Mouse (Mus musculus): ENCODE data around the gene Cdk11b. TPM values are rescaled to one million over a fixed set of nuclear protein-coding genes. Genes with fewer than 3 reads are reported as not detected.
A peak's percentile ranks its signal among the peaks of the same experiment; 100 is the strongest.

Gene Cdk11b
- total and polyA plus RNA-seq, 3 experiments, result 56.6 to 249 (median 113) TPM

DNA sequence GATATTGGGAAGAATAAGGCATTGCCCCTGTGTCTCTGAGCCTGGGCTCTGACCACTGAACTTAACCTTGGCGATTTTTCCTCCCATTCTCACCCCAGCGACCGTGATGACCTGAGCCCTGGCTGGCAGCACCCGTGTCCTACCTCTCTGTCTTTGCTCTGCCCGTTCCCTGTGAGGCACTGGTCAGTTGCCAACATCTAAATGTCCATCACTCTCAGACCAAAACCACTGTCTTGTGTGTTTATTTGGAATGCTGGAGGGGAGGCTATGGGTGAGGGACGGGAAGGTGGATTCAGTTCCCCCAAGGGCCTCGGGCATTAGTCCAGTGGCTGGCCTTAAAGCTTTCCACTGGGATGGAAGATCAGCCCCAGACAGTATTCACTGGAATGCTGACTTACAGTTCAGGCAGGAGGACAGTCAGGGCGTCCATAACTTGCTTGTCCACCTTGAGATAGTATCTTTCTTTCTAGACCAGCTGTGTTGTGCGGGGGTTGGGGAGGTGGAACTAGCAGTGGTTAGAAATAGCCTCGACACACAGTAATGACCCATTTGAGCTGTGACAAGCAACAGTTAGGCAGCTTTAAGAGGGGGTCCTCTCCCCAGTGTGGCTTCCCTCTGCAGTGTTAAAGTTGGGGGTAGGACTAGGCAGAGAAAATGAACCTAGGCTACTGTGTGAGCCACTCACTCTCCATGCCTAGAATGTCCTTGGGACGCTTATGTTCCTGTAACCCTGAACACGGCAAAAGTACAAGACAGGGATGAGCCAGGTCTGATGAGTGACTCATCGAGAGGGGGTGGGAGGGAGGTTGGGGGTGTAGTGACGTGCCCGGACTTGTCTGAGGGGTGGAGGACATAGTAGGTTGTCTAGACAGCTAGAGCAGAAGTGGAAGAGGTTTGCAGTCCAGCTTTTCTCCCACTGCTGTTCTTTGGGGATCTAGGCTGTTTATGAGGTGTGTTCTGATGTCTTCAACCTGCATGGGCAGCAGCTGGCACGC, 71.9 kb downstream of the Cdk11b start:
- H3K27ac ChIP-seq (ENCODE audit: control insufficient read depth, low read depth, low read length), result no peak overlapping the region
- TF ChIP-seq USF1 (IDR thresholded peaks at IDR 0.05; ENCODE audit: low read depth, low read length) (no peak), JUND (IDR thresholded peaks at IDR 0.05; ENCODE audit: low read depth, low read length) (no peak), MAFK (IDR thresholded peaks at IDR 0.05; ENCODE audit: borderline replicate concordance, low read depth, low read length) (no peak), GATA1 (IDR thresholded peaks at IDR 0.05; ENCODE audit: low read depth, low read length) (no peak), ZC3H11A (IDR thresholded peaks at IDR 0.05; ENCODE audit: low read depth, low read length) (no peak), NELFE (IDR thresholded peaks at IDR 0.05; ENCODE audit: low read depth, low read length) (no peak), MXI1 (IDR thresholded peaks at IDR 0.05; ENCODE audit: low read depth, low read length) (no peak)
- peaks cover 0 to 5% of the 10 kb centered on the region in 2 experiments; a peak in 2 of 4 replicates for H3K27me3 ChIP-seq (ENCODE audit: control insufficient read depth in 1 of 2, insufficient read depth in 2 of 2, low read length in 2 of 2)
- H3K9me3 ChIP-seq (replicated peaks; ENCODE audit: insufficient read depth, low read length), result no peaks in the 10 kb centered on the region
- H3K79me2 ChIP-seq (ENCODE audit: control insufficient read depth, insufficient read depth, low read length, poor library complexity), result no peaks in the 10 kb centered on the region; the same call in 1 of the 2 replicates
- no peak overlapping the region for H3K9ac ChIP-seq (ENCODE audit: control insufficient read depth, low read depth, low read length, poor library complexity, severe bottlenecking)
- peaks cover 0 to 9% of the 10 kb centered on the region in 2 experiments; a peak in 1 of 4 replicates for H3K4me1 ChIP-seq (ENCODE audit: control insufficient read depth in 1 of 2, insufficient read depth in 2 of 2, low read length in 2 of 2)
- H3K36me3 ChIP-seq (ENCODE audit: control insufficient read depth in 1 of 2, insufficient read depth in 2 of 2, low read length in 2 of 2), result peaks cover 0 to 2% of the 10 kb centered on the region in 2 experiments; a peak in 1 of 4 replicates
- peak; percentile 41 for DNase-seq (ENCODE audit: low read depth, low spot score)
- H3K4me3 ChIP-seq (ENCODE audit: control insufficient read depth in 1 of 2, insufficient read depth in 1 of 2, low read depth in 2 of 2, low read length in 2 of 2), result no peak overlapping the region

Other genes starting within 250 kb of the Cdk11b start
- 0.42 and 0.50 TPM in 2 replicates for gene Gabrd, start 226.7 kb upstream of the Cdk11b start, total RNA-seq (2012; rRNA removed)
- 1 to 10 TPM in 1 of 2 experiments, not detected in 1; 1.1 TPM for gene Gabrd, start 226.7 kb upstream of the Cdk11b start, polyA plus RNA-seq (2012; ENCODE audit: insufficient read depth in 1 of 2, insufficient read length in 2 of 2, low read depth in 1 of 2, low replicate concordance in 2 of 2, missing spikeins in 1 of 2)
- 0.33 and 0.39 TPM in 2 replicates for gene Cfap74, start 215.7 kb upstream of the Cdk11b start, total RNA-seq (2012; rRNA removed)
- 1 to 10 TPM in 1 of 2 experiments, not detected in 1; 1.0 TPM for gene Cfap74, start 215.7 kb upstream of the Cdk11b start, polyA plus RNA-seq (2012; ENCODE audit: insufficient read depth in 1 of 2, insufficient read length in 2 of 2, low read depth in 1 of 2, low replicate concordance in 2 of 2, missing spikeins in 1 of 2)
- gene Tmem52, start 155.7 kb upstream of the Cdk11b start, total RNA-seq (2012; rRNA removed), result not detected in 2 replicates
- not detected for gene Tmem52, start 155.7 kb upstream of the Cdk11b start, polyA plus RNA-seq (2012; ENCODE audit: insufficient read depth in 1 of 2, insufficient read length in 2 of 2, low read depth in 1 of 2, low replicate concordance in 2 of 2, missing spikeins in 1 of 2)
- gene Gnb1, start 133.5 kb upstream of the Cdk11b start, total RNA-seq (2012; rRNA removed), result 78.1 and 94.7 TPM in 2 replicates
- 100 to 1,000 TPM in 1 of 2 experiments, not detected in 1; 489 TPM for gene Gnb1, start 133.5 kb upstream of the Cdk11b start, polyA plus RNA-seq (2012; ENCODE audit: insufficient read depth in 1 of 2, insufficient read length in 2 of 2, low read depth in 1 of 2, low replicate concordance in 2 of 2, missing spikeins in 1 of 2)
- 141 and 151 TPM in 2 replicates for gene Nadk, start 62.5 kb upstream of the Cdk11b start, total RNA-seq (2012; rRNA removed)
- gene Nadk, start 62.5 kb upstream of the Cdk11b start, polyA plus RNA-seq (2012; ENCODE audit: insufficient read depth in 1 of 2, insufficient read length in 2 of 2, low read depth in 1 of 2, low replicate concordance in 2 of 2, missing spikeins in 1 of 2), result 100 to 1,000 TPM in 1 of 2 experiments, 10 to 100 TPM in 1; 53.2 to 258 TPM
- gene Slc35e2, start 23.4 kb upstream of the Cdk11b start, total RNA-seq (2012; rRNA removed), result 9.0 and 9.9 TPM in 2 replicates
- 1 to 10 TPM in 1 of 2 experiments, not detected in 1; 6.4 TPM for gene Slc35e2, start 23.4 kb upstream of the Cdk11b start, polyA plus RNA-seq (2012; ENCODE audit: insufficient read depth in 1 of 2, insufficient read length in 2 of 2, low read depth in 1 of 2, low replicate concordance in 2 of 2, missing spikeins in 1 of 2)
- gene Gm10563, start 20.6 kb downstream of the Cdk11b start, total RNA-seq (2012; rRNA removed), result not detected in 2 replicates
- gene Gm10563, start 20.6 kb downstream of the Cdk11b start, polyA plus RNA-seq (2012; ENCODE audit: insufficient read depth in 1 of 2, insufficient read length in 2 of 2, low read depth in 1 of 2, low replicate concordance in 2 of 2, missing spikeins in 1 of 2), result not detected
- gene Mmp23, start 28.5 kb downstream of the Cdk11b start, total RNA-seq (2012; rRNA removed), result 1.6 and 1.8 TPM in 2 replicates
- 1 to 10 TPM in 1 of 2 experiments, not detected in 1; 2.4 TPM for gene Mmp23, start 28.5 kb downstream of the Cdk11b start, polyA plus RNA-seq (2012; ENCODE audit: insufficient read depth in 1 of 2, insufficient read length in 2 of 2, low read depth in 1 of 2, low replicate concordance in 2 of 2, missing spikeins in 1 of 2)
- gene Mib2, start 44.3 kb downstream of the Cdk11b start, total RNA-seq (2012; rRNA removed), result 21.4 and 27.7 TPM in 2 replicates
- gene Mib2, start 44.3 kb downstream of the Cdk11b start, polyA plus RNA-seq (2012; ENCODE audit: insufficient read depth in 1 of 2, insufficient read length in 2 of 2, low read depth in 1 of 2, low replicate concordance in 2 of 2, missing spikeins in 1 of 2), result 10 to 100 TPM in 1 of 2 experiments, not detected in 1; 38.3 TPM
- gene Fndc10, start 69.5 kb downstream of the Cdk11b start, total RNA-seq (2012; rRNA removed), result 1.1 and 2.6 TPM in 2 replicates
- gene Fndc10, start 69.5 kb downstream of the Cdk11b start, polyA plus RNA-seq (2012; ENCODE audit: insufficient read depth in 1 of 2, insufficient read length in 2 of 2, low read depth in 1 of 2, low replicate concordance in 2 of 2, missing spikeins in 1 of 2), result 1 to 10 TPM in 1 of 2 experiments, not detected in 1; 5.9 TPM
- 160 and 170 TPM in 2 replicates for gene Ssu72, start 79.9 kb downstream of the Cdk11b start, total RNA-seq (2012; rRNA removed)
- gene Ssu72, start 79.9 kb downstream of the Cdk11b start, polyA plus RNA-seq (2012; ENCODE audit: insufficient read depth in 1 of 2, insufficient read length in 2 of 2, low read depth in 1 of 2, low replicate concordance in 2 of 2, missing spikeins in 1 of 2), result 100 to 1,000 TPM; 140 to 267 TPM
- 0.13 and 0.27 TPM in 2 replicates for gene Tmem240, start 109.9 kb downstream of the Cdk11b start, total RNA-seq (2012; rRNA removed)
- gene Tmem240, start 109.9 kb downstream of the Cdk11b start, polyA plus RNA-seq (2012; ENCODE audit: insufficient read depth in 1 of 2, insufficient read length in 2 of 2, low read depth in 1 of 2, low replicate concordance in 2 of 2, missing spikeins in 1 of 2), result under 1 TPM in 1 of 2 experiments, not detected in 1; 0.33 TPM
- gene Atad3a, start 136.2 kb downstream of the Cdk11b start, total RNA-seq (2012; rRNA removed), result 198 and 220 TPM in 2 replicates
- 100 to 1,000 TPM in 1 of 2 experiments, not detected in 1; 232 TPM for gene Atad3a, start 136.2 kb downstream of the Cdk11b start, polyA plus RNA-seq (2012; ENCODE audit: insufficient read depth in 1 of 2, insufficient read length in 2 of 2, low read depth in 1 of 2, low replicate concordance in 2 of 2, missing spikeins in 1 of 2)
- gene Vwa1, start 149.8 kb downstream of the Cdk11b start, total RNA-seq (2012; rRNA removed), result 0.33 and 0.42 TPM in 2 replicates
- under 1 TPM in 1 of 2 experiments, not detected in 1; 0.33 TPM for gene Vwa1, start 149.8 kb downstream of the Cdk11b start, polyA plus RNA-seq (2012; ENCODE audit: insufficient read depth in 1 of 2, insufficient read length in 2 of 2, low read depth in 1 of 2, low replicate concordance in 2 of 2, missing spikeins in 1 of 2)
- gene Tmem88b, start 161.0 kb downstream of the Cdk11b start, total RNA-seq (2012; rRNA removed), result 0.10 and 0.19 TPM in 2 replicates
- gene Tmem88b, start 161.0 kb downstream of the Cdk11b start, polyA plus RNA-seq (2012; ENCODE audit: insufficient read depth in 1 of 2, insufficient read length in 2 of 2, low read depth in 1 of 2, low replicate concordance in 2 of 2, missing spikeins in 1 of 2), result under 1 TPM in 1 of 2 experiments, not detected in 1; 0.32 TPM
- 0.12 TPM in 1 of 2 replicates, not detected in the other for gene Ankrd65, start 165.6 kb downstream of the Cdk11b start, total RNA-seq (2012; rRNA removed)
- gene Ankrd65, start 165.6 kb downstream of the Cdk11b start, polyA plus RNA-seq (2012; ENCODE audit: insufficient read depth in 1 of 2, insufficient read length in 2 of 2, low read depth in 1 of 2, low replicate concordance in 2 of 2, missing spikeins in 1 of 2), result not detected
- gene Mrpl20, start 178.0 kb downstream of the Cdk11b start, total RNA-seq (2012; rRNA removed), result 301 and 346 TPM in 2 replicates
- 100 to 1,000 TPM in 1 of 2 experiments, not detected in 1; 336 TPM for gene Mrpl20, start 178.0 kb downstream of the Cdk11b start, polyA plus RNA-seq (2012; ENCODE audit: insufficient read depth in 1 of 2, insufficient read length in 2 of 2, low read depth in 1 of 2, low replicate concordance in 2 of 2, missing spikeins in 1 of 2)
- 38.2 and 46.1 TPM in 2 replicates for gene Ccnl2, start 187.6 kb downstream of the Cdk11b start, total RNA-seq (2012; rRNA removed)
- gene Ccnl2, start 187.6 kb downstream of the Cdk11b start, polyA plus RNA-seq (2012; ENCODE audit: insufficient read depth in 1 of 2, insufficient read length in 2 of 2, low read depth in 1 of 2, low replicate concordance in 2 of 2, missing spikeins in 1 of 2), result 100 to 1,000 TPM in 1 of 2 experiments, 10 to 100 TPM in 1; 48.6 to 103 TPM
- gene Aurkaip1, start 206.4 kb downstream of the Cdk11b start, total RNA-seq (2012; rRNA removed), result 153 and 166 TPM in 2 replicates
- 100 to 1,000 TPM in 1 of 2 experiments, not detected in 1; 203 TPM for gene Aurkaip1, start 206.4 kb downstream of the Cdk11b start, polyA plus RNA-seq (2012; ENCODE audit: insufficient read depth in 1 of 2, insufficient read length in 2 of 2, low read depth in 1 of 2, low replicate concordance in 2 of 2, missing spikeins in 1 of 2)
- gene Mxra8, start 214.8 kb downstream of the Cdk11b start, total RNA-seq (2012; rRNA removed), result not detected in 2 replicates
- gene Mxra8, start 214.8 kb downstream of the Cdk11b start, polyA plus RNA-seq (2012; ENCODE audit: insufficient read depth in 1 of 2, insufficient read length in 2 of 2, low read depth in 1 of 2, low replicate concordance in 2 of 2, missing spikeins in 1 of 2), result under 1 TPM in 1 of 2 experiments, not detected in 1; 0.46 TPM
- 43.4 and 56.8 TPM in 2 replicates for gene Dvl1, start 222.5 kb downstream of the Cdk11b start, total RNA-seq (2012; rRNA removed)
- 10 to 100 TPM in 1 of 2 experiments, not detected in 1; 60.3 TPM for gene Dvl1, start 222.5 kb downstream of the Cdk11b start, polyA plus RNA-seq (2012; ENCODE audit: insufficient read depth in 1 of 2, insufficient read length in 2 of 2, low read depth in 1 of 2, low replicate concordance in 2 of 2, missing spikeins in 1 of 2)
- 0.52 and 0.62 TPM in 2 replicates for gene Tas1r3, start 238.5 kb downstream of the Cdk11b start, total RNA-seq (2012; rRNA removed)
- gene Tas1r3, start 238.5 kb downstream of the Cdk11b start, polyA plus RNA-seq (2012; ENCODE audit: insufficient read depth in 1 of 2, insufficient read length in 2 of 2, low read depth in 1 of 2, low replicate concordance in 2 of 2, missing spikeins in 1 of 2), result 10 to 100 TPM in 1 of 2 experiments, 1 to 10 TPM in 1; 1.1 to 54.9 TPM
- 10.9 and 14.0 TPM in 2 replicates for gene Cptp, start 244.6 kb downstream of the Cdk11b start, total RNA-seq (2012; rRNA removed)
- gene Cptp, start 244.6 kb downstream of the Cdk11b start, polyA plus RNA-seq (2012; ENCODE audit: insufficient read depth in 1 of 2, insufficient read length in 2 of 2, low read depth in 1 of 2, low replicate concordance in 2 of 2, missing spikeins in 1 of 2), result 10 to 100 TPM in 1 of 2 experiments, not detected in 1; 22.6 TPM
- 78.9 and 82.5 TPM in 2 replicates for gene Ints11, start 244.7 kb downstream of the Cdk11b start, total RNA-seq (2012; rRNA removed)
- gene Ints11, start 244.7 kb downstream of the Cdk11b start, polyA plus RNA-seq (2012; ENCODE audit: insufficient read depth in 1 of 2, insufficient read length in 2 of 2, low read depth in 1 of 2, low replicate concordance in 2 of 2, missing spikeins in 1 of 2), result 10 to 100 TPM in 1 of 2 experiments, not detected in 1; 96.8 TPM